Mouse (Mus musculus) urinary bladder, adult 2 months (tissue): Measurements from ENCODE around the gene Ube2r2. TPM values are rescaled to one million over a fixed set of nuclear protein-coding genes. Genes with fewer than 3 reads are reported as not detected.

ENCODE experiments used
- DNase-seq: peaks from one replicate; pipeline ENCODE4 v3.0.0; 2022; ENCODE audit warnings: low spot score
- polyA plus RNA-seq: library from polyadenylated mRNA; depleted of rRNA; stranded (reverse); fragments of >200 nt; gene quantifications from 2 replicates; pipeline ENCODE4 v1.2.3, GENCODE M21; 2012; rRNA removed

Gene Ube2r2
- polyA plus RNA-seq, 1 experiment, result 217 TPM

DNA sequence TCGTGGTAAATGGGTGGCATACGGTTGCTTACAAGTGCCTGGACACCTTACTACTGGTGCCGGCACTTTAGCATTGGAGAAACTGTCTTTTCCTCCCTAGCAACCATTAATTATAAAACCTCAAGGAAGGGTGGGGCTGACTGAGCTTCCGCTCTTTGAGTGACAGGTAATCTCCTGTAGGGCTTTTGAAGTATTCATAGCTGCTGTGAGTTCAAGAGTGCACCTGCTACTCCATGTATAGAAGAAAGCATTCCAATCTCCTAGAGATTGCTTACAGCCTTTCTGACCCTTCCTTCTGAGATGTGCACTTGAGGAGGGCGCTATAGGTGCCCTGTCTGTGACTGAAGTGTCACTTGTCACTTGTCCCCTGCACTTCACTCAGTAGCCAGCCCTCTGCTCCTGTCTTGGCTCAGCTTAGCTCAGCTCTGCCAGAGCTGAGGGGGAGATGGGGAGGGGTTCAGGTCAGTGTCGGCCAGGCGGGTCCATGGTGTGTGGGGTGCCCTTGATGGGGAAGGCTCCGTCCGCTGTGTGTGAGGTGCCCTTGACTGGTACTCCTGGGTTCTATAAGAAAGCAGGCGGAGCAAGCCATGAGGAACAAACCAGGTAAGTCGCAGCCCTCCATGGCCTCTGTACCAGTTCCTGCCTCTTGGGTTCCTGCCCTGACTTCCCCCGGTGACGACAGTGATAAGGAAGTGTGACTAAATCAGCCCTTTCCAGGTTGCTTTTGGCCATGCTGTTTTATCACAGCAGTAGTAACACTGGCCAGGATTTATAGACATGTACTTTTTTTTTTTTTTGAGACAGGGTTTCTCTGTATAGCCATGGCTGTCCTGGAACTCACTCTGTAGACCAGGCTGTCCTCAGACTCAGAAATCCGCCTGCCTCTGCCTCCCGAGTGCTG lies 44.5 kb downstream of the Ube2r2 start:
- DNase-seq, result no peak

DNA sequence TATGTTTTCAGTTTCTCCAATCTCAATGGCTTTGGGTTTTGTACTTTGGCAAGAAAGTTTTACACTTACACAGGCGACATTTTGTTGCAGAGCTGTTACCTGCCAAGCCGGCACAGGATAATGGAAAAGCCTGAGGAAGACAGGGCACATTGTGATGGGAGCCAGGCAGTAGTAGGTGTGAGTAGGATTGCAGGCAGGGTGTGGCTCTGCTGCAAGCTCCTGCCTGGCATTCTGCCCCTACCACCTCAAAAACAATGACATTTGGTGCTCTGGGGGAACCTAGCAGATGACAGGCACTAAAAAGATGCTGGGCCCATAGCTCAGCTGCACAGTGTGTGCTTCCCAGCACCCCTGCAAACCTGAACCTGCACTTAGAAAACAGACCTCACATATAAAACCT lies 54.3 kb downstream of the Ube2r2 start:
- DNase-seq, result no peak

DNA sequence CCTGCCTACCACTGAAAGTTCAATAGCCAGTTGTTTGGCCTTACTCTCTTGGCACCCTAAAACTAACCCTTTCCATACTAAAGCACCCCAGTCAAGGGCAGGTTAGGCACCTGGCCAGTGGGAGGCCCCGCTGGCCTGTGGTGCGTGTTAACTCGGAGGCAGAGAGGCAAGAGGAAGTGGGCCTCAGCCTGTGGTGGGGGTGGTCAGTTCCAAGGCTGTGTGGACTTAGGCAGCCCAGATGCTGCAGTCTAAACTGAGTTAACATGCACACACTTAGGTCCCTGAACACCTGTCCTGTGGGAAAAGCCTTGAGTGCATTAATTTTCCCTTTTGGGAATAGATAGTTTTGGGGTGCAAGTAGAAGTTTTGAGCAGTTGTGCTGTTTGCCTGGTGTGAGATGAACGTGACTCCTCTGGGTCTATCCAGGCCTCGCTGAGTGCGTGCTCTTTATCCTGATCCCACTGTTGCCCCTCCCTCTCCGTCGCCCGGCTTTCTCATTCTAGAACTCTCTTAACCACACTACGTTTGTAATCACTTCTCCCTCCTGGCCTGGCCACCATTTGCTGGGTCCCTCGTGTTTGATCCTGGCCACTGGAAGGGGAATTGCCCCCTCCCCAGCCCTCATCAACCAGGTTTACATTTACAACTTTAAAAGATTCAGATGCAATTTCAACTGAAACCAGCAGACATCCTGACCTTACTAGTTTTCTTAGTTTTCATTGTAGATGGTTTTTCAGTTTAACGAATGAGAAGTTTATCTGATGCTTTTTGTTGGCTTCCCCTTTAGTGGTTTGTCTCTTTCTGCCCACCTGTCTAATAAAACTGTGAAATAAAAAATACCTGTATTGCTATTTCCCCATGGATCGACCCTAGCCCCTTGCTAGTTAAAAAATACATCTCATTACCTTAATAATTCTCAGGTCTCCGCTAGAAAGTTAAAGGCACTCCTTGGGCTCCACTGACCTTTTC lies 57.3 kb downstream of the Ube2r2 start:
- no peak for DNase-seq

DNA sequence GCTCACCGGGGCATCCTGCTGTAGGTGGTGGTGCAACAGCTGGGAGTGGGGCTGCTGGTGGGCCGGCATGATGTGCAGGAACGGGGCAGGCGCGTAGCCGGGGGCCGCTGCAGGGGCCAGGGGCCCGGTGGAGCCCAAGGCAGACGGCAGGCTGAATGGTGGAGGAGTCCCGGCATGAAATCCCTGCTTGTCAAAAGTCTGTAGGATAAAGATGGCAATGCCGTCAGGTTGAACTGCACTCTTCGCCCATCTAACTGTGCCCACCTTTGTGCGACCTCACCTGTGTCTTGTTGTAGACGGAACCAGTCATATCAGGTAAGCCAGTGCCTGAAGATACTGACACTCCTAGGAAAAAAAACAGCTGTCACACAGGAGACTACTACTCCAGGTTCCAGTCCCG lies 59.8 kb downstream of the Ube2r2 start:
- no peak for DNase-seq

DNA sequence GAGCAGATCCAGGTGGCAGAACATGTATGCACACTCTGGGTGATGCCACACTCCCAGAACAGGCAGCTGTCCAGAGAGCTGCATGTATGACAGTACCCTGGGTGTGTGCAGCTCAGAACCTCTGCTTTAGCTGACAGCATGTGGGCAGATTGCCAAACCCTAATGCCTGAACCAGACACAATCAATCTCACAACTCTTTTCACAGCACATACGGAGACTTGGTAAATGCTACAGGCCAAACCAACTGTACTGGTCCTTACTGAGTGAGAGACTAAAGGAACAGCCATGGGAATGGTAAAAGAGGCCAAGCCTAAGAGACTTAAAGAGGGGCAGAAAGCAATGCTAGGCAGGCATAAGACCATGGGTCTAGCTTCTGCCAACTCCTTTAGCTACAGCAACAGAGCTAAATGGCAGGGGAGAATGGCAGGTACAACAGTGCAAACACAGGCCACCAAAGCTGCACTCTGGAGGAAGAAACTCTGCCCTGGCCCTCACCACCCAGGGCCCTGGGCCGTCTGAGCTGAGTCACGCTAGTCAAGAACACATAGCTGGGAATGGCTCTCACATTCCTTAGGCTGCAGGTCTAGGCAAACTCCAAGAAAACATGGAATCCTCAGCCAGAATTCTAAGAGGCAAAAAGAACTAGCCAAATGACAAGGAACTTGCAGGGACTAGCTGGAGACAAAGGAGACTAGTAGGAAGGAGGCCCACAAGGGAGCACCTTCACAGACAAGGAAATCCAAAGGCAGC lies 61.5 kb downstream of the Ube2r2 start:
- DNase-seq, result no peak

DNA sequence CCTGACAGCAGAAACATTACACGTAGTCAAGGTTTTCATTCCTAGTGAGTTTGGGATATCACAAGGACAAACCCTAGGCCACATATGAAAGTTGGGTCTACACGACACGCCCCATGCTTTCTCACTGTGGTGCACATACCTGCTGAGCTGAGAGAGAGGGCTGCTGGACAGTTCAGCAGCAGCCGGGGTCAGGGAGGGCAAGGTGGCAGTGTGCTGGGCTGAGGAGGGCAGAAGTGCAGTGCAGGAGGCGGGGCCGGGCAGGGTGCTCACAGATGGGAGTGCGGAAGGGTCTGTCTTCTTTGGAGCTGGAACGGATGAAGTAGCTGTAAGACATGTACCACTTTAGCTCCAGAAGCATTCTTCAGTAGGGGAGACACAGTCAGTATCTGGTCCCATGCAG lies 66.6 kb downstream of the Ube2r2 start:
- no peak for DNase-seq

DNA sequence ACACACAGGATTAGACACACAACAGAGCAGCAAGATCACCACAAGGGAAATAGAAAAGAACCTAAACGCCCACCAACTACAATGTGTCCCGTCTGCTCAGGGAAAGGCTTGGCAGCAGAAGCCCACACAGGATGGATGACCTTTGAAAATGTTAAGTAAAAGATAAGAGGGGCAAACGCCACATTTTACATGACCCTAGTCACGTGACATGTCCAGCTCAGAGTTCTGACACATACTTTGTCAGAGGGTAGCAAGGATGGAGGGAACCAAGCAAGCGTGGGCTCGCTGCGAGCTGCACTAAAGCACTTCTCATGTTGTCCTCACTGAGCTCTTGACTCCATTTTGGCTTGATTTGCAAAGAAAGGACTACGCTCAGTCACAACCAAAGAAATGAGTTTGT lies 70.2 kb downstream of the Ube2r2 start:
- no peak for DNase-seq

DNA sequence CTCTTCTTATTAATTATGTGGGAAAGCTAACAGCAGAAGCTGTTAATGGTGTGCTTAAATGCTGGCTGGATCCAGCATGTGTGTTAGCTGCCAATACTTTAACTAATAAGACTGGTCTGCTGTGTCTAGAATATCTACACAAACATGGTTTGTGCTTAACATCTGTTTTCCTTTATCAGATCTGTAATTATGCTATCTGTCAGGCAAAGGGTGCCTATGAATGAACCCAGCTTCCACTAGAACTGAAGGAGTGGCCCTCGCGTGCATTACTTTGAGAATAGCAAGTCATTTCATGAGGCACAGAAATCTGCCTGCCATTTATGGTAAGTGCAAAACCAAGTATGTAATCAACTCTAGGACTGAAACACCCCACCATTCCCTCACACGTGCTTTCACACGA lies 72.5 kb downstream of the Ube2r2 start:
- no peak for DNase-seq

DNA sequence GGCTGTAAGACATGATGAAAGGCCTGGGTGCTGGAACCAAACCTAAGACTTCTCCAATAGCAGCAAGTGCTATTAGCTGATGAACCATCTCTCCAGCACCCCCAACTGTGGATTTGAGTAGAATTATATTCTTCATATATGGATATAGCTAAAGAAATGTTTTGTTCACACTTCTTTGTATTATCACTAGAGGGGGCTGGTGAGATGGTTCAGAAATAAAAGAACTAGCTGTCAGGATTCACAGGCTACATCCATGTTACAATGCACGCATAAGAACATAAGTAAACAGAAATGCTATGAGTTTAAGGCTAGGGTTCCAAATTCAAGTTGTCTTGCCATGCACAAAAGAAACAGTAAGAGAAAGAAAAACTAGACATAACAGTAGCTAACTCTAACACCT lies 89.9 kb downstream of the Ube2r2 start:
- no peak for DNase-seq

DNA sequence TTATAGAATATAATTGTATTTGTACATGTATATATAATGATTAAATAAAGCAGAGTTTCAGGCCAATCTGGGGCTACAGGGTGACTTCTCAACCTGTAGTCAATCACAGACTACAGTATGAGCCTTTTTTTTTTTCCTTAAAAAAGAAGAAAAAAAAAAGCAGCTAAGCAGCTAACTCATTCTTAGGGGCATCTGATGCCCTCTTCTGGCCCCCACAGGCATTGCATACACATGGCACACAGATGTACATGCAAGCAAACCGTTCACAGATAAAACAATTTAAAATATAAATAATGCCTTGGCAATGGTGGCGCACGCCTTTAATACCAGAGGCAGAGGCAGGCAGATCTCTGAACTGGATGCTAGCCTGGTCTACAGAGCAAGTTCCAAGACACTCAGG lies 90.8 kb downstream of the Ube2r2 start:
- DNase-seq, result no peak

DNA sequence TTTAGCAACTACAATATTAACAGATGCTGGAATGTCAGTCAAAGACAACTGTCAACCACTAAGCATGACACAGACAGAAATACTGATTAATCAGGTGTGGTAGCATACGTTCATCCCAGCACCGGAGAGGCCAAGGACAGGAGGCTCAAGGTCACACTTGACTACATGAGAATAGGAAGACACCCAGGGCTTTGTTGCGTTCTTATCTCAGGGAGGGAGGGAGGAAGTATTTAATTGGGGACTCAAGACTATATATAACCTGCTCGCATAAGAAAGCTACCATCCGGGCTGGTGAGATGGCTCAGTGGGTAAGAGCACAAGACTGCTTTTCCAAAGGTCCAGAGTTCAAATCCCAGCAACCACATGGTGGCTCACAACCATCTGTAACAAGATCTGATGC lies 100.1 kb downstream of the Ube2r2 start:
- no peak for DNase-seq

DNA sequence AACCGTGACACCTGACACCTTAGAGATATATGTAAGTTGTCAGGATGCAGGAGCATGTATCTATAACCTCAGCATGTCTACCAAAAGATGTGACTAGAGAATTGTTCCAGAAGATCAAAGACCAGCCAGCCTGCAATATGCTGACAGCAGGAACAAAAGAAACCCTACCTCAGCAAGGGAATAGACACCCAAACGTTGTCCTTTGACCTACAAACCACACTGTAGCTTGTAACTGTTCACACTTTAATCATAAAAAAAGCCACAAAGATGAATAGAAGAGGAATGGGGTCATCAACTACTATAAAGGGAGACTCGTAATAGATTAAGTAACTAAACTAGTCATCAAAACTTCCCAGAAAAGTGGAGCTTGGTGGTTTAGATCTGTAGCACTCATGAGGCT lies 105.4 kb downstream of the Ube2r2 start:
- no peak for DNase-seq

Other genes with a start within 250 kb of the Ube2r2 start
- gene Spink4, start 215.7 kb upstream of the Ube2r2 start, polyA plus RNA-seq, result 0.37 TPM in 1 of 2 replicates, not detected in the other
- 126 and 153 TPM in 2 replicates for gene Bag1, start 187.4 kb upstream of the Ube2r2 start, polyA plus RNA-seq
- gene Chmp5, start 187.3 kb upstream of the Ube2r2 start, polyA plus RNA-seq, result 102 and 115 TPM in 2 replicates
- gene Nfx1, start 164.8 kb upstream of the Ube2r2 start, polyA plus RNA-seq, result 60.1 and 61.1 TPM in 2 replicates
- gene Aqp7, start 87.6 kb upstream of the Ube2r2 start, polyA plus RNA-seq, result 1.6 and 2.4 TPM in 2 replicates
- gene Aqp3, start 37.6 kb upstream of the Ube2r2 start, polyA plus RNA-seq, result 516 and 601 TPM in 2 replicates
- 25.9 and 29.9 TPM in 2 replicates for gene Nol6, start 11.3 kb upstream of the Ube2r2 start, polyA plus RNA-seq
- 19.0 and 30.8 TPM in 2 replicates for gene Ubap2, start 139.4 kb downstream of the Ube2r2 start, polyA plus RNA-seq
- gene Dcaf12, start 179.1 kb downstream of the Ube2r2 start, polyA plus RNA-seq, result 37.1 and 38.5 TPM in 2 replicates
- 47.2 and 52.7 TPM in 2 replicates for gene Ubap1, start 213.3 kb downstream of the Ube2r2 start, polyA plus RNA-seq